Mouse (Mus musculus) splenic B cell, adult 2 months (primary cell): ENCODE data around the gene Tekt3.

ENCODE experiments used
- DNase-seq: peaks from one replicate; pipeline ENCODE4 v3.0.0-alpha.2; 2011; ENCODE audit warnings: low read depth, low spot score
- H3K27me3 ChIP-seq: 2 replicates; pipeline ENCODE4 v1.6.1; 2012; ENCODE audit warnings: mild to moderate bottlenecking, low read length, moderate library complexity, mixed read lengths; ENCODE audit not compliant: control insufficient read depth, poor library complexity, insufficient read depth, severe bottlenecking
- H3K36me3 ChIP-seq: 2 replicates; pipeline ENCODE4 v1.6.1; 2012; ENCODE audit warnings: mild to moderate bottlenecking, low read length, moderate library complexity, mixed read lengths; ENCODE audit not compliant: control insufficient read depth, poor library complexity, insufficient read depth, severe bottlenecking

The Tekt3 gene

GRCm38 (mm10) chr11:63094496-63094895 is 33.0 kb downstream of the Tekt3 start:
- no peak for DNase-seq
- Histone ChIP-seq H3K36me3 (no peaks in the 10 kb centered on the region), H3K27me3 (no peaks in the 10 kb centered on the region)

DNA sequence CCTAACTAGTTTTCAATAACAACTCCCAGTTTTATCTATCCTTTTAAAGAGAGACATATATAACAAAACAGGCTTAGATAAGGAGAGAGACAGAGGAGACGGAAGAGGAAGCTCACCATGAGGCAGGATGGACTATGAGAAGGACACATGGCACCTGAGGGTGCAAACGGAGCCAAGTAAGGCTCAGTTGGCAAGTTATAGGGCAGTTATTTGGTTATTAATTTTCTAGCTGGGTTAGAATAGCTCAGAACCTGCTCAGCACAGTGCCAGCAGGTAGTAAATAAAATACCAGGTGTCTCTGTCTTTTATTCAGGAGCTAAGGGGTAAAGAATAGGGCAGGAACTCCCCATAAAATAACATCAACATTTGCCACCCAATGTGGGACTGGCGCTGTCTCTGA is 36.6 kb downstream of the Tekt3 start:
- H3K27me3 ChIP-seq, result no peaks in the 10 kb centered on the region
- DNase-seq, result no peak
- no peaks in the 10 kb centered on the region for H3K36me3 ChIP-seq

- H3K27me3 ChIP-seq, result no peaks in the 10 kb centered on the region
- DNase-seq, result no peak
- no peaks in the 10 kb centered on the region for H3K36me3 ChIP-seq
Measured at GRCm38 (mm10) chr11:63099390-63099789, 37.9 kb downstream of the Tekt3 start.

- DNase-seq, result no peak
- no peaks in the 10 kb centered on the region for H3K27me3 ChIP-seq
- no peaks in the 10 kb centered on the region for H3K36me3 ChIP-seq
Measured at GRCm38 (mm10) chr11:63103256-63103655, 41.8 kb downstream of the Tekt3 start.

- H3K27me3 ChIP-seq, result no peaks in the 10 kb centered on the region
- no peak for DNase-seq
- no peaks in the 10 kb centered on the region for H3K36me3 ChIP-seq
Measured at GRCm38 (mm10) chr11:63104026-63104425, 42.6 kb downstream of the Tekt3 start.

DNA sequence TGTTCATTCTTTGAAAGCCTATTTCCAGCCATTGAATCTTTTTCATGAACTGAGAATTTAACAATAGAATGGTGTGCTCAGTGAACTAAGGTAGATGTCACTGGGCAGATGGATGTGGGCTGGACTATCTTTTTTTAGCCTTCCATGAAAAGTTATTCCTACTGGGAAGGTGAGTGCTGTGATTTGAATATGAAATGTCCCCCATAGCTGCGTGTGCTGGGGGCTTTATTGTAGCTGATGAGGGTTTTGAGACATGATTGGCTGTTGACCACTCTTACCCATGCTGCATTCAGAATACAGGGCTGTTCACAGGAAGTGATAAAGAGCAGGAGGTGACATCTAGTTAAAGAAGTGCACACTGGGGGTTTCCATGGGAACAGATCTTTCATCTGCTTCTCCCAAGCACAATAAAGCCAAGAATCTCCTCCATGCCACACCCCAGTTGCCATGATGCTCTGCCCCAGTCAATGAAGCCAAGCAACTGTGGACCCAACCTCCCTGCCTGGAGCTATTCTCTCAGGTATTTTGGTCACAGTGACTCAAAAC is 47.8 kb downstream of the Tekt3 start:
- H3K27me3 ChIP-seq, result no peaks in the 10 kb centered on the region
- DNase-seq, result no peak
- H3K36me3 ChIP-seq, result no peaks in the 10 kb centered on the region

GRCm38 (mm10) chr11:63110329-63110728 is 48.9 kb downstream of the Tekt3 start:
- no peaks in the 10 kb centered on the region for H3K27me3 ChIP-seq
- DNase-seq, result no peak
- H3K36me3 ChIP-seq, result no peaks in the 10 kb centered on the region

- H3K27me3 ChIP-seq, result no peaks in the 10 kb centered on the region
- no peak for DNase-seq
- H3K36me3 ChIP-seq, result no peaks in the 10 kb centered on the region
Measured at GRCm38 (mm10) chr11:63114807-63115641, 53.6 kb downstream of the Tekt3 start.

GRCm38 (mm10) chr11:63116652-63117051 is 55.2 kb downstream of the Tekt3 start:
- Histone ChIP-seq H3K36me3 (no peaks in the 10 kb centered on the region), H3K27me3 (no peaks in the 10 kb centered on the region)
- DNase-seq, result no peak

DNA sequence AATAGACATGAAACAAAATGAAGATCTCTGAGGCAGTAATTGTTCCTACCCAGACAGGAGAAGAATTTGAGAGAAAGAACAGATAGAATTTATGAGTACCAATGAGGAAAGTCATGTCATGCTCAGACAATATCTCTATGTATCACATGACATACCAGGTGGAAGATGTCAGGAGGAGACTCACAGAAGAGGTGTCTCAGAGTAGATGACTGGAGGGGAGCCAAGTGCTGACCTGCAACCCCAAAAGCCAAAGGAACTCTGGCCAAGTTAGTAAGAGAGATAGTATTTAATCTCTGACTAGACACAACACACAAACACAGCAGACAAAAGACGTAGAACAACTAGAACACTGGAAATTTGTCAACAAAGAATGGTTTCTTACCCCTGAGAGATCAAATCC is 55.8 kb downstream of the Tekt3 start:
- no peaks in the 10 kb centered on the region for H3K36me3 ChIP-seq
- no peaks in the 10 kb centered on the region for H3K27me3 ChIP-seq
- DNase-seq, result no peak

DNA sequence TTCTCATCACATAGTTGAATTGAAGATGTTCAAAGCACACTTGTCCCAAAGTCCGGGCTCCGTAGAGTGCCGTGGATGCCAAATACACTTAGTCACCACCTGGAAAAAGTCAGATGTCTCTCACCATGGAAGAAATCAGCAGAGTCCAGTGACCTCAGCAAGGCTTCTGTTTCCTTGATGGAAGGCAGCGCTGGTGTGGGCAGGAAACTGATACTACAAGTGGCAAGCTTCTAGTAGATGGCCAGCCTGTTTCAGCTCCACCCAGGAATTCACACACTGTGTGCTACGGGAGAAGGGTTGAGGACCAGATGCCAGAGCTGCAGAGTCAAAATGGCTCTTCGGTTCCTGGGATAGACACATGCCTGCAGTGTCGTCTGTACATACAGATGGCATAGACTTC is 58.3 kb downstream of the Tekt3 start:
- H3K27me3 ChIP-seq, result no peaks in the 10 kb centered on the region
- H3K36me3 ChIP-seq, result no peaks in the 10 kb centered on the region
- no peak for DNase-seq

DNA sequence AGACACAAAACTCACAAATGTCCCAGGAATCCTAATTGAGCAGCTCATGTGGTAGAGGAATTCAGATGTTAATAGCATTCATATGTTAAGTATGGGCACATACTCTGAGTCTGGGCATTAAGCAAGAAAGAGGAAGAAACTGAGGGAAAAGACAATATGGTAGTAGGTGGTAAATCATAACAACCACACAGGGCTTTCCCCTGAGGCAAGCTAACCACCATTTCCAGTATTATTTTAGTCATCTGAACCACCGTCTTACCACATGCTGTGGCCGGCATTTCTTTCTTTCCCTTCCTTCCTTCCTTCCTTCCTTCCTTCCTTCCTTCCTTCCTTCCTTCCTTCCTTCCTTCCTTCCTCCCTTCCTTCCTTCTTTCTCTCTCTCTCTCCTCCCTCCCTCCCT is 60.8 kb downstream of the Tekt3 start:
- Histone ChIP-seq H3K27me3 (no peaks in the 10 kb centered on the region), H3K36me3 (no peaks in the 10 kb centered on the region)
- no peak for DNase-seq

GRCm38 (mm10) chr11:63122776-63123350 is 61.4 kb downstream of the Tekt3 start:
- H3K36me3 ChIP-seq, result no peaks in the 10 kb centered on the region
- no peak for DNase-seq
- H3K27me3 ChIP-seq, result no peaks in the 10 kb centered on the region

- Histone ChIP-seq H3K27me3 (no peaks in the 10 kb centered on the region), H3K36me3 (no peaks in the 10 kb centered on the region)
- DNase-seq, result peak; percentile 11
Measured at GRCm38 (mm10) chr11:63124316-63124715, 62.9 kb downstream of the Tekt3 start.

GRCm38 (mm10) chr11:63125832-63126456 is 64.5 kb downstream of the Tekt3 start:
- no peak for DNase-seq
- no peaks in the 10 kb centered on the region for H3K27me3 ChIP-seq

More at GRCm38 (mm10) chr11:63125832-63126456, 64.5 kb downstream of the Tekt3 start:
- no peaks in the 10 kb centered on the region for H3K36me3 ChIP-seq
